Mouse (Mus musculus) heart, embryonic 14.5 days (tissue): ENCODE measurements around the gene Gm49384. TPM values are rescaled to one million over a fixed set of nuclear protein-coding genes. Genes with fewer than 3 reads are reported as not detected.
"Not testable (repeated sequence)": the region's sequence is repeated elsewhere in the genome, so short reads cannot be mapped to it uniquely, and the experiment has no call there.

Source experiments
- ATAC-seq: fragments of 200-750 bp; cut with Nextera tagmentation; 2 replicates; pipeline ENCODE4 v1.8.0; 2017; ENCODE audit warnings: low read depth, moderate TSS enrichment; ENCODE audit not compliant: insufficient number of reproducible peaks, insufficient read depth, low FRiP score
- H3K27ac ChIP-seq, 2 experiments: fragments of 200-500 bp in 1 of 2; fragments of 300-500 bp in 1 of 2; sonication (generic) in 1 of 2; replicated peaks in 1 of 2; 2 replicates each; pipeline ENCODE4 v1.5.1; 2012 to 2014; ENCODE audit warnings: low read depth in 2 of 2, low read length in 2 of 2, control low read depth in 1 of 2, mild to moderate bottlenecking in 1 of 2, mixed read lengths in 1 of 2; ENCODE audit not compliant: control insufficient read depth in 1 of 2, insufficient read depth in 1 of 2
- H3K27me3 ChIP-seq: fragments of 300-500 bp; sonication (generic); 2 replicates; pipeline ENCODE4 v1.6.1; 2014; ENCODE audit warnings: mild to moderate bottlenecking, low read length, control low read depth; ENCODE audit not compliant: control insufficient read depth, insufficient read depth
- H3K36me3 ChIP-seq: fragments of 300-500 bp; sonication (generic); 2 replicates; pipeline ENCODE4 v1.6.1; 2014; ENCODE audit warnings: mild to moderate bottlenecking, control low read depth, low read length, mixed read lengths; ENCODE audit not compliant: control insufficient read depth, insufficient read depth
- H3K4me1 ChIP-seq, 2 experiments: fragments of 200-500 bp in 1 of 2; fragments of 300-500 bp in 1 of 2; sonication (generic) in 1 of 2; 2 replicates each; pipeline ENCODE4 v1.6.1; 2012 to 2014; ENCODE audit warnings: low read length in 2 of 2, control low read depth in 1 of 2, mixed read lengths in 1 of 2; ENCODE audit not compliant: control insufficient read depth in 2 of 2, insufficient read depth in 2 of 2
- H3K4me2 ChIP-seq: fragments of 300-500 bp; sonication (generic); 2 replicates; pipeline ENCODE4 v1.6.1; 2014; ENCODE audit warnings: mild to moderate bottlenecking, low read length
- H3K4me3 ChIP-seq, 2 experiments: fragments of 200-500 bp in 1 of 2; fragments of 300-500 bp in 1 of 2; sonication (generic) in 1 of 2; 2 replicates each; pipeline ENCODE4 v1.5.1; 2012 to 2014; ENCODE audit warnings: low read length in 2 of 2, mild to moderate bottlenecking in 2 of 2, control low read depth in 1 of 2, low read depth in 1 of 2, moderate library complexity in 1 of 2; ENCODE audit not compliant: control insufficient read depth in 1 of 2, insufficient read depth in 1 of 2
- H3K9ac ChIP-seq: fragments of 300-500 bp; sonication (generic); 2 replicates; pipeline ENCODE4 v1.6.1; 2014; ENCODE audit warnings: mild to moderate bottlenecking, low read length
- H3K9me3 ChIP-seq: fragments of 300-500 bp; sonication (generic); 2 replicates; pipeline ENCODE4 v1.6.1; 2016; ENCODE audit warnings: low read length, control low read depth; ENCODE audit not compliant: control insufficient read depth
- WGBS: fragments of 180-500 bp; shearing (Covaris S2); extraction: QIAGEN DNeasy Blood & Tissue Kit; methylation state at CpG from one replicate; pipeline ENCODE4 v1.1.7; 2014; 5-methylcytosine and 5-hydroxymethylcytosine counted together
- polyA plus RNA-seq: library from polyadenylated mRNA; unstranded; fragments of >200 nt; fragmentation: Nextera tagmentation; extraction: Ambion mirVana; gene quantifications from 2 replicates; pipeline ENCODE4 v1.2.1, GENCODE M21; 2014

The Gm49384 gene
- polyA plus RNA-seq, 1 experiment from 2014 or later, result 13.4 TPM

DNA sequence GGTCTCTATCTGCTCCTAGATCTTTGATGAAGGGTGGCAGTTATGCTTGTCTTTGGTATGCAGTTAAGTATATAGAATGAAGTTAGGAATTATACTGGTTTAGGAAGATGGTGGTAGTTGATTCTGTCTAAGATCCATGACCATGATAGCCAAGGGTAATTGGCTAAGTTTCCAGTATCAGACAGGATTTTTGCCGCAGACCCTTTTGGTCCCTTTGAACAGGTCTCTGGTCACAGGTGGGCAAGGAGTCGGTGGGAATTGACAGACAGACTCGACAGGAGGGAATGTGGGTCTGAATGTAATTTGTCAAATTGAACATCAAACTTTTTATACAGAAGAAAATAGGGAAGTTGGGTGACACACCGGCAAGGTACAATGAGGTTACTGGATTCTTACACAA, 40.5 kb downstream of the Gm49384 start:
- WGBS, result 84% methylated on average over 4 of the region's 4 CpGs
- ATAC-seq, result not testable (repeated sequence)

DNA sequence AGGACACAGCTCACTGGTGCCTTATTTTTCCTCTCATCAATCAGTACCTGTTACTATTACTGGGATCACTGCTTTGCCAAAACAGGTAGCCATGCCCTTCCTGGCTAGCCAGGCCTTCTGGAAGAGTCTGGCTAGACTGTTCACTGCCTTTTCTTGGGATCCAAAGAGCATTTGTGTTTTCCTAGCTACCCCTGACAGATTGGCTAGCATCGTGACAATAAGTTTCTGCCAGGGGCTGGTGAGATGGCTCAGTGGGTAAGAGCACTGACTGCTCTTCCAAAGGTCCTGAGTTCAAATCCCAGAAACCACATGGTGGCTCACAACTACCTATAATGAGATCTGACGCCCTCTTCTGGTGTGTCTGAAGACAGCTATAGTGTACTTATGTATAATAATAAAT, 43.4 kb downstream of the Gm49384 start:
- 71% methylated on average over 2 of the region's 2 CpGs for WGBS
- H3K27me3 ChIP-seq, result not testable (repeated sequence)

More for the DNA sequence above, 40.5 kb downstream of the Gm49384 start:
- H3K27me3 ChIP-seq, H3K36me3 ChIP-seq, H3K4me3 ChIP-seq, H3K4me1 ChIP-seq, H3K27ac ChIP-seq, H3K9me3 ChIP-seq, H3K4me2 ChIP-seq, H3K9ac ChIP-seq: not testable (repeated sequence)

DNA sequence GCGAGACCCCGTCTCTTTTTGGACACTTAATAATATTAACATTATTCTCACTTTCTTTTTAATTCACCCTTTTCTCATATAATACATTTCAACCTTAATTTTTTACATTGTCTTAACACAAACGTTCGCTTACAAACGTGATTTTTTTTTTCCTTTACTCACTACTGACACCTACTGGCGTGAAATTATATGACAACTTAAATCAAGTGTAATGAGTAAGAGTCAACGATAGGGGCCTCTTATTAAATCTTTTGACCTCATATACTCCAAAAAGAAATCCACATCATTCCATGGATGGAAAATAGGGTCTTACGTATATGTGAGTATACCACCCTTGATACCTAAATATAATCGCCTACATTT, 44.5 kb downstream of the Gm49384 start:
- peaks cover 22% of the 10 kb centered on the region for H3K36me3 ChIP-seq
- H3K4me2 ChIP-seq, result peak overlapping the region; percentile 46
- H3K4me3 ChIP-seq, result peak overlapping the region; percentile 27 to 78; a peak in 3 of 4 replicates
- H3K9me3 ChIP-seq, result no peaks in the 10 kb centered on the region
- H3K4me1 ChIP-seq, result peaks cover 3 to 4% of the 10 kb centered on the region in 2 experiments; a peak in 3 of 4 replicates
- peak overlapping the region; percentile 66 to 94; a peak in 2 of 4 replicates for H3K27ac ChIP-seq
- 6% methylated on average over 9 of the region's 9 CpGs for WGBS
- H3K27me3 ChIP-seq, result no peaks in the 10 kb centered on the region
- H3K9ac ChIP-seq, result no peak overlapping the region; the same call in 1 of the 2 replicates
- no peak for ATAC-seq

More for the DNA sequence above, 43.4 kb downstream of the Gm49384 start:
- H3K4me2 ChIP-seq, H3K27ac ChIP-seq, ATAC-seq, H3K9ac ChIP-seq, H3K4me1 ChIP-seq, H3K4me3 ChIP-seq, H3K9me3 ChIP-seq: not testable (repeated sequence)
- H3K36me3 ChIP-seq, result peaks cover 22% of the 10 kb centered on the region

DNA sequence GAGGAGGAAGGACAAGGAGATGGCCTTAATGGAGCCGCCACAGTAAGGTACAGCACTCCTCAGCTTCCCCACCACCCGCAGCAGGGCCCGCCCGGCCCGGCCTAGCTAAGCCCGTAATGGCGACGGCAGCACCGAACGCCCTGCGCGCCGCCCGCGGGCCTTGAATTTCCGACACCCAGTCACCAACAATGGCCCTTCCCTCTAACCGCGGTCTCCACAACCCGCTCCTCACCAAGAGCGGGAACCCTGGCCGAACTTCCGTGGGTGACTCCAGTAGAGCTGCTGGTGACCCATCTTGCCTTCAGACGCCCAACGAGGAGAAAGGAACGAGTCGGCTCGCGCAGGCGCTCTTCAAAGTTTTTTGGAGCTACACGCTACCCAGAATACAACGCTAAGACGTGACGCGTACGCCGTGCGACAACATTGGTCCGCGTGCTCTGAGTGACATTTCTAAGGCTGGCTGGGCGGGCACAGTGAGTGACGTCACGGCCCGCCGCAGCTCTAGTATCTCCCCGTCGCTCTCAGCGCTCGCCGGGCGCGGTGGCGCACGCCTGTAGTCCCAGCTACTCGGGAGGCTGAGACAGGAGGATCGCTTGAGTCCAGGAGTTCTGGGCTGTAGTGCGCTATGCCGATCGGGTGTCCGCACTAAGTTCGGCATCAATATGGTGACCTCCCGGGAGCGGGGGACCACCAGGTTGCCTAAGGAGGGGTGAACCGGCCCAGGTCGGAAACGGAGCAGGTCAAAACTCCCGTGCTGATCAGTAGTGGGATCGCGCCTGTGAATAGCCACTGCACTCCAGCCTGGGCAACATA, 45.1 kb downstream of the Gm49384 start, which contains the start of gene Rps29:
Rps29 (minus strand) TSS at position 422 of the 813 bp plus-strand sequence.
- H3K27me3 ChIP-seq, H3K4me1 ChIP-seq, H3K9me3 ChIP-seq: not testable (repeated sequence)
- Histone ChIP-seq H3K36me3 (peaks cover 22% of the 10 kb centered on the region), H3K4me3 (peak within 1 kb of the TSS; percentile 78 to 94), H3K9ac (peak within 1 kb of the TSS; percentile 97), H3K27ac (peak within 1 kb of the TSS; percentile 94 to 96), H3K4me2 (peak within 1 kb of the TSS; percentile 67)
- 1% methylated on average over 57 of the region's 68 CpGs for WGBS
- peak; percentile 99 for ATAC-seq

DNA sequence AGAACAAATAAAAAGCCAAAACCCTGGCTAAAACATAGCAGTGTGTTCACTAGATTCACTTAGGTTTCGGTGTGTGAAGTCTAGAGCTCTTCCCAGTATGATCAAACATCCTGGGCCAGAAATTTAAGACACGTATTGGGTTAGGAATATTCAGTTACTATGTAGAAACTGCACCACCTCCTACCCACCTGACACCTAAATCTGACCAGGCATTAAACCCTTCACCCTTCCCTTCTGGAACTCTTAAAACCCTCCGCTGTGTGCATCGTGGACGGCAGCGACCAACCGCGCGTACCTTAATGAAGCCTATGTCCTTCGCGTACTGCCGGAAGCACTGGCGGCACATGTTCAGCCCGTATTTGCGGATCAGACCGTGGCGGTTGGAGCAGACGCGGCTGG, 45.7 kb downstream of the Gm49384 start:
- Histone ChIP-seq H3K36me3 (peaks cover 22% of the 10 kb centered on the region), H3K27me3 (no peaks in the 10 kb centered on the region), H3K4me3 (peak overlapping the region; percentile 78 to 94), H3K4me1 (peaks cover 3 to 4% of the 10 kb centered on the region in 2 experiments; a peak in 3 of 4 replicates), H3K9me3 (no peaks in the 10 kb centered on the region), H3K27ac (peak overlapping the region; percentile 94 to 96), H3K9ac (peak overlapping the region; percentile 97), H3K4me2 (peak overlapping the region; percentile 67)
- ATAC-seq, result no peak; the same call in 1 of the 2 replicates
- under 1% methylated on average over 19 of the region's 19 CpGs for WGBS

DNA sequence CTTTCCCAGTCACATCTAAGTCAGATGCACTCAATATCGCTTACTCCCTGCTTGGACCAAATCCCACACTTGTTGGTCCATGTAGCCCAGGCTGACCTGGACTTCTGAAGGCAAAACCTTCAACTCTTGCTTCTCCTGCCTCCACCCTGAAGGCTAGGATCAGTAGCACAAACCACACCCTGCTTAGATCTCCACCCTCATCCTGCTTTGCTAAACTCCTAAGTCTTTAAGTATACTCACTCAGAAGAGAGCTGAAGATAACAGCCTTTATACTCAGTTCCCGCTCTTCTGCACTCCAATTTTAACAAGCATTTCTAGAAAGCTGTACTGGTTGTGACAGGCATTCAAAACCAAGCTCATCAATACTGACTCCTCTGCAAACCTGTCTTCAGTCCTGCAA, 47.0 kb downstream of the Gm49384 start:
- WGBS, result 96% methylated on average over 2 of the region's 2 CpGs
- Histone ChIP-seq H3K4me3 (no peak overlapping the region), H3K27me3 (no peaks in the 10 kb centered on the region), H3K27ac (no peak overlapping the region), H3K9ac (no peak overlapping the region), H3K4me2 (no peak overlapping the region), H3K36me3 (peaks cover 22% of the 10 kb centered on the region), H3K4me1 (peaks cover 3 to 4% of the 10 kb centered on the region in 2 experiments; a peak in 3 of 4 replicates), H3K9me3 (no peaks in the 10 kb centered on the region)
- no peak for ATAC-seq

DNA sequence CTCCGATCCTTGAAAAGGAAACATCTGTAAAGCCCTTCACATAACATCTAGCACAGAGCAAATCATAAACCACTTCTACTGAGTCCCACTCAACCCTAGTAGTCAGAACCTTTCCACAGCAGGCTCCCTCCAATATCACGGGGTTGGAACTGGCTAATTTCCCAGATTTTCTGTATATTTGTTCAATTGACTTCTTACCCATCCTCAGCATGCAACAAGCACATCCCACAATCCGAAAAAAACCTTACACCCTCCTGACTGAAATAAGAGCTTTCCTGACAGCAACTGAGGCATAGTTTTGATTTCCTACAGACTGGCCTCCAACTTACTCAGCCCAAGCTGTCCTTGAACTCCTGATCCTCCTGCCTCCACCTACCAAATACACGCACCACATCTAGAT, 47.6 kb downstream of the Gm49384 start:
- no peak overlapping the region for H3K4me3 ChIP-seq
- H3K9me3 ChIP-seq, result no peaks in the 10 kb centered on the region
- H3K9ac ChIP-seq, result no peak overlapping the region
- WGBS, result 83% methylated on average over 4 of the region's 4 CpGs
- H3K27me3 ChIP-seq, result no peaks in the 10 kb centered on the region
- H3K4me2 ChIP-seq, result no peak overlapping the region
- no peak overlapping the region for H3K27ac ChIP-seq
- ATAC-seq, result no peak
- H3K4me1 ChIP-seq, result peaks cover 3 to 4% of the 10 kb centered on the region in 2 experiments; a peak in 3 of 4 replicates
- peaks cover 22% of the 10 kb centered on the region for H3K36me3 ChIP-seq
